Mouse (Mus musculus) olfactory bulb, adult 2 months (tissue): ENCODE data around the gene Stil.

Source experiments
- CTCF ChIP-seq: fragments of 200-500 bp; IDR thresholded peaks from 2 replicates; pipeline ENCODE4 v1.5.1; 2012; ENCODE audit warnings: low read depth, mild to moderate bottlenecking, low read length, moderate library complexity; ENCODE audit not compliant: insufficient read depth
- POLR2A ChIP-seq: fragments of 200-500 bp; IDR thresholded peaks from 2 replicates; pipeline ENCODE4 v1.6.1; 2012; ENCODE audit warnings: mild to moderate bottlenecking, low read depth, low read length, moderate library complexity; ENCODE audit not compliant: insufficient read depth

DNA sequence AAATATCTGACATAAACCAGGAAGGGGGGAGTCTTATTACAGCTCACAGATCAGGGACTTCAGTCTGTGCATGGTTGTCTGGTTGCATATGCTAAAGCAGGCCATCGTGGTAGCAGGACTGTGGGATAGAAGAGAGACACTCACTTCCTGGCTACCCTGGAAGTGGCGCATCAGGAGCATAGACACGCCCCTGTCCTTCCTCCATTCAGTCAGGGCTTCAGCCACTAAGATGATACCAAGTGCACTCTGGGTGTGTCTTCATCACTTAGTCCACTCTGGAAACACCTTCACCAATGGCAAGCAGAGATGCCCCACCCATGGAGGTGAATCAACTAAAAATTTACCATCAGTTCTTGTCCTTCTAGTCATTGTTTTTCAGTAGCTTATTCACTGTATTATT is 14.3 kb downstream of the Stil start:
- TF ChIP-seq CTCF (no peak), POLR2A (no peak)
